19 mouse cellular contexts compared by ENCODE assay signal in the genomic region with DNA sequence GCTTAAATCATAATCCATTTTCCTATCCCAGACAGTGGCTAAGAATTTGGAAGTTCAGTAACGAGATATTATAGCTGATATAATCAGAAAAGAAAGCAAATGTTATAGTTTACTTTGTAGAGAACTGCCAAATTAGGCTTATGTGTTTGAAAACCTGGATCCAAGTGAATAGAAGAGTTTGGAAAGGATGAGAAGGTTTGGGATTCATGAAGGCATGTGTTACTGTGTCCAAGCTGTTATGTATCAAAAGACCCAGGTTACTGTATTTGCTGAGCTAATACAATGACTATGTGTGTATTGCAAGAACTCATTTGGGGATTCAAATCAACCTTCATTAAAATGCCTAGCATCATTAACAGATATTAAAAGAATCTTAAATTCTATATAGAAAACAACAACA.
"Had no signal": no experiment of that assay in that cellular context is flagged by ENCODE, and none has a peak within 500 bp of the region (broad histone marks: within the 10 kb centered on the region; RNA-seq: fewer than 3 reads in every experiment).

No protein-coding gene starts in this region.

- DNase-seq: lung, adult 18-20 months; lung, embryonic 14.5 days; lung, postnatal 10 days; lung, postnatal 4 days; midbrain, embryonic 14.5 days; retina, postnatal 1 day; right cerebral cortex, adult 18-20 months; right cerebral cortex, postnatal 25 days; right cerebral cortex, postnatal 4 days; spleen, adult 18-20 months; thymus, adult 18-20 months; thymus, postnatal 14 days; thymus, postnatal 36 days had no signal

- H3K4me2 ChIP-seq: lung, embryonic 14.5 days; midbrain, embryonic 12.5 days; neural tube, embryonic 13.5 days; neural tube, embryonic 15.5 days had no signal

- H3K36me3 ChIP-seq: midbrain, embryonic 10.5 days; midbrain, embryonic 12.5 days; neural tube, embryonic 13.5 days; neural tube, embryonic 15.5 days had no signal

- H3K27me3 ChIP-seq: midbrain, embryonic 12.5 days; neural tube, embryonic 13.5 days; neural tube, embryonic 15.5 days had no signal

- H3K9ac ChIP-seq: lung, embryonic 14.5 days; midbrain, embryonic 12.5 days; neural tube, embryonic 13.5 days; neural tube, embryonic 15.5 days had no signal

- H3K9me3 ChIP-seq: midbrain, embryonic 10.5 days; midbrain, embryonic 12.5 days; neural tube, embryonic 13.5 days; neural tube, embryonic 15.5 days had no signal

- ATAC-seq: midbrain, embryonic 16.5 days had no signal

- H3K4me3 ChIP-seq: midbrain, embryonic 10.5 days; midbrain, embryonic 12.5 days; myocyte; neural tube, embryonic 13.5 days; neural tube, embryonic 15.5 days had no signal

- H3K27ac ChIP-seq: midbrain, embryonic 10.5 days; midbrain, embryonic 12.5 days; neural tube, embryonic 13.5 days; neural tube, embryonic 15.5 days had no signal

- H3K4me1 ChIP-seq: midbrain, embryonic 10.5 days; midbrain, embryonic 12.5 days; neural tube, embryonic 13.5 days; neural tube, embryonic 15.5 days had no signal
